Mouse (Mus musculus) testis, adult 2 months (tissue): Measurements from ENCODE around the gene U2af1l4.

Experiments
- CTCF ChIP-seq: fragments of 200-500 bp; IDR thresholded peaks from 2 replicates; pipeline ENCODE4 v1.5.1; 2012; ENCODE audit warnings: low read depth, mild to moderate bottlenecking, inconsistent platforms, low read length, moderate library complexity; ENCODE audit not compliant: control insufficient read depth, insufficient read depth, insufficient replicate concordance
- POLR2A ChIP-seq: fragments of 200-500 bp; IDR thresholded peaks from 2 replicates; pipeline ENCODE4 v1.6.1; 2012; ENCODE audit warnings: low read depth, mild to moderate bottlenecking, inconsistent platforms, low read length, moderate library complexity; ENCODE audit not compliant: control insufficient read depth

- TF ChIP-seq POLR2A (no peak), CTCF (no peak)
These were observed 480 bp upstream of the U2af1l4 start for GRCm38 (mm10) chr7:30562526-30563116.
